Mouse (Mus musculus): ENCODE measurements around the gene Ube2i.

- TF ChIP-seq CTCF (IDR thresholded peaks at IDR 0.05; ENCODE audit: extremely low read depth, insufficient read depth, insufficient read length, insufficient replicate concordance) (no peak), POLR2A (IDR thresholded peaks at IDR 0.05; ENCODE audit: low read depth, low read length) (no peak)
Measured at GRCm38 (mm10) chr17:25322930-25323329, 48.5 kb upstream of the Ube2i start.
